Mouse (Mus musculus): ENCODE data around the gene Tmod4.
A peak's percentile ranks its signal among the peaks of the same experiment; 100 is the strongest.

Gene Tmod4

GRCm38 (mm10) chr3:95139586-95140288, 15.5 kb downstream of the Tmod4 start:
- DNase-seq: no peak

GRCm38 (mm10) chr3:95140289-95140595, 16.0 kb downstream of the Tmod4 start:
- no peak for DNase-seq

- no peak for DNase-seq
Measured at GRCm38 (mm10) chr3:95140795-95141194, 16.5 kb downstream of the Tmod4 start.

GRCm38 (mm10) chr3:95141474-95141873, 17.2 kb downstream of the Tmod4 start:
- no peak for DNase-seq

GRCm38 (mm10) chr3:95141952-95142616, 17.8 kb downstream of the Tmod4 start, which contains the start of gene Tnfaip8l2:
TSS of gene Tnfaip8l2 (minus strand) at chr3:95142360.
- DNase-seq: no peak

GRCm38 (mm10) chr3:95142617-95143011, 18.3 kb downstream of the Tmod4 start:
- peak; percentile 80 for DNase-seq

- peak; percentile 26 for DNase-seq
Measured at GRCm38 (mm10) chr3:95147924-95148323, 23.6 kb downstream of the Tmod4 start.

GRCm38 (mm10) chr3:95153874-95154273, 29.6 kb downstream of the Tmod4 start:
- DNase-seq: no peak

GRCm38 (mm10) chr3:95159511-95159986, 35.3 kb downstream of the Tmod4 start:
- DNase-seq: no peak

- peak; percentile 95 for DNase-seq
Measured at GRCm38 (mm10) chr3:95159987-95160963, 36.0 kb downstream of the Tmod4 start, which contains the start of gene Sema6c. TSS of gene Sema6c (plus strand) at chr3:95160457.

- peak; percentile 50 for DNase-seq
Measured at GRCm38 (mm10) chr3:95161041-95161551, 36.8 kb downstream of the Tmod4 start.

GRCm38 (mm10) chr3:95161618-95162344, 37.5 kb downstream of the Tmod4 start:
- DNase-seq: peak; percentile 20

GRCm38 (mm10) chr3:95162345-95162628, 38.0 kb downstream of the Tmod4 start:
- DNase-seq: no peak

GRCm38 (mm10) chr3:95163419-95164255, 39.4 kb downstream of the Tmod4 start:
- no peak for DNase-seq

- DNase-seq: no peak
Measured at GRCm38 (mm10) chr3:95164256-95164550, 39.9 kb downstream of the Tmod4 start.

- DNase-seq: no peak
Measured at GRCm38 (mm10) chr3:95164840-95165239, 40.6 kb downstream of the Tmod4 start.

GRCm38 (mm10) chr3:95169996-95170395, 45.7 kb downstream of the Tmod4 start:
- no peak for DNase-seq

GRCm38 (mm10) chr3:95171105-95171504, 46.8 kb downstream of the Tmod4 start:
- DNase-seq: no peak

GRCm38 (mm10) chr3:95172526-95173255, 48.4 kb downstream of the Tmod4 start:
- peak; percentile 10 for DNase-seq

GRCm38 (mm10) chr3:95173256-95173949, 49.1 kb downstream of the Tmod4 start:
- peak; percentile 43 for DNase-seq
